Mouse (Mus musculus) heart, adult 2 months (tissue): ENCODE data around the gene Ccdc60.

ENCODE experiments used
- CTCF ChIP-seq: fragments of 200-600 bp; IDR thresholded peaks from 2 replicates; pipeline ENCODE4 v1.8.1; 2022; ENCODE audit warnings: antibody characterized with exemption, mild to moderate bottlenecking, moderate library complexity
- EP300 ChIP-seq: fragments of 200-500 bp; IDR thresholded peaks from 2 replicates; pipeline ENCODE4 v1.6.1; 2011; ENCODE audit warnings: low read depth, low read length, control low read depth; ENCODE audit not compliant: insufficient read depth
- POLR2A ChIP-seq: fragments of 200-500 bp; IDR thresholded peaks from 2 replicates; pipeline ENCODE4 v1.6.1; 2011; ENCODE audit warnings: mild to moderate bottlenecking, low read depth, low read length, control low read depth; ENCODE audit not compliant: insufficient read depth

DNA sequence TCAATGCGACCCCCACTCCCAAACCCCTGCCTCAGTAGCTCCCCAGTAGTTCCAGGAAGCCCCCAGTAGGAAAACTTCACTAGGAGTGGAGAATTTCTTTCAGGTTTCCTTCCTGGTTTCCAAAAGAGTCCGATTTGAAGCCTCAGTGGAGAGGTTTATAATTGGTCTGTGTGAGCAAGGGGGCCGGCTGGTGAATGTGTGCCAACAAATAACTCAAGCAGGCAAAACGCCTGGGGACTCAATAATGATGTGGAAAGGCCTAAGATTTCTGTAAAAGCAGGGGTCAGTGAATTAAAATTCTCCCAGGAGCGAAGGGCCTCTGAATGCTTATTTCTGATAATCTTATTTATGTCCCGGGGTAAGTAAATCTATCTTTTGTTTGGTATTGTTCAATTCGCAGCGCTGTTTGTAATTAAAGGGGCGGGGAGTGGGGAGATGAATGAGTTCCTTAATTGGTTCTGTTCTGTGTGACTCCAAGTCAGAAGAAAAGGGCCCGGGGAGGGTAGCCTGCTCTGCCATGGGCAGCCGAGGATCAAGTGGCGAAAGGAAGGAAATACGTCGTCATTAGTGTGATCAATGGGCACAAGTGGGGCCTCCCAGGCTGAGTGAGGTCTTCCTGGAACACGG is 23.4 kb upstream of the Ccdc60 start:
- TF ChIP-seq CTCF: no peak
- TF ChIP-seq POLR2A: no peak
- no peak for TF ChIP-seq EP300
